Mouse (Mus musculus): ENCODE results near the gene Armc6. TPM values are rescaled to one million over a fixed set of nuclear protein-coding genes. Genes with fewer than 3 reads are reported as not detected.

Gene Armc6
- total RNA-seq (2015): 4.4 and 4.5 TPM in 2 replicates
- total RNA-seq (2017): 2.6 and 5.6 TPM in 2 replicates

DNA sequence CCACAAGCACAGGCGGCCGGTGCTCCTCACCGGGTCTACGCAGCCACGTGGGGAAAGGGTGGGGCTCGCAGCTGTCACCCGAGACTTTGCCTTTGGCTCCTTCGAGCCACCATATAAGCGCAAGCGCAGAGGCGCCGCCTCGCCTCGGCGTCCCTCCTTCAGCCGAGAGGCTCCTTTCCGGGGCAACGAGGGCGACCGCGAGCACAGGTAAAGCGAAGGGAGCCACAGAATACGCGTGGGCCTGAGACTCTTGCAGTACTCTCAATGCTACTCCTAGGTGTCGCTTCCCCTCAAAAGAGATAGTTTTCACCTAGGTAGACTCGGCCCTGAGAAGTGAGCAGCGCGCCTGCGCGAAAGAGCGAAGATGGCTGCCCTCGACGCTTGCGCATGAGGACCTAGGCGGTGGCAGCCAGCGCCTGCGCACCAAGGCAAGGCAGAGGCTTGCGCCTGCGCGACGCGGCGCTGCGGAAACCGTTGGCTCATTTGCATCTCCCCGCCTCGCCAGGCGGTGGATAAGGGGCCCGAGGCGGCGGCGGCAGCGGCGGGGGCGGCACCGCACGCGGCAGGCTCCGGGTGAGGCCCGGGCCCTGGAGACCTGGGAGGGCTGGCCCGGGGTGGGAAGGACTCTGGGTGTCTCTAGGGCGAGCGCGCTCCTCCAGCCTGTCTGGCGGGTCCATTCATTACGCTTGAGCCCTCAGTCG, at the start of gene Armc6, which contains the start of gene Sugp2:
Gene Armc6 (minus strand): TSS at position 387 of the 701 bp plus-strand sequence.
Gene Sugp2 (plus strand): TSS at position 147 of the 701 bp plus-strand sequence.
- peak; percentile 97 for ATAC-seq (ENCODE audit: poor library complexity, severe bottlenecking)

DNA sequence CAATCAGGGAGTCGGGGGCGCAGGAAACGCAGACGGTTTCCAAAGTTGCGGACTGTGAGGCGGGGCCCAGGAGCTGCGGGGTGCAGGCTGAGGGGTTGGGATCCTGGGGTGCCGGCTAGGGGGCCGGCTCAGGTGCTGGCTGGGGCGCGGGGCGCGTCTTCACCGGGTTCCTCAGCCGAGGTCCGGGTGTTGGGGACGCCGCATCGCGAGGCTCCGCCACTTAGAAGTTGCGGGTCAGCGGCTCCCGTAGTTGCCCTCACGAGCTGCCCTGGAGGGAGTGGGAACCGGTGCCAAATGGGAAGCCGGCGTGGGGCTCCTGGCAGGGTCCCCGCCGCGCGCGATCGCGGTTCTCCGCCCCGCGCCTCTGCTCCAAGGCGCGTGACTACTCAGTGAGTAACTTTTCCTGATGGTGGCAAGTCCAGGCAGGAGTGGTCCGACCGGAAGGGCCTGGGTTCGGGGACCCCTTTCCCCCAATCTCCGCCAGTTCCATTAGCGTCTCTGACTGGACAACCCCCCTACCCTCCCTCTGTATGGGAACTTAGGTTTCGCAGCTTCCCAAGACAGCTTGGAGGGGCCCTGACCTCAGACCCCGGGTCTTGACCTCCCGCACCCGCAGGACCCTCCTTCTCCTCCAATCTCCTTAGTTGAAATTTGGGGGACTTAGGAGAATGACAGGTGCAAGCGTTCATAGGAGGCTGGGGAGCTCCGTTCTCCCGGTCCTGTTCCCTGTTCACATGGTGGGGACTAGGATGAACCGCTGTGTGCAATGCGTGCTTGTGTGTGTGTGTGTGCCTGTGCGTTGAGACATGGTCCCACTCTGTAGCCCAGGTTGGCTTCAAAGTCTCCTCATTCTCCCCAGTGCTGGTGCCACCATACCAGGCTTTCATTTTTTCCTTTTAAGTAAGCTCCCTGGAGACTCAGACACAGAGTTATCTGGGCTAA, 49.1 kb upstream of the Armc6 start:
- peak; percentile 14; the same call in 1 of the 2 replicates for ATAC-seq (ENCODE audit: poor library complexity, severe bottlenecking)

DNA sequence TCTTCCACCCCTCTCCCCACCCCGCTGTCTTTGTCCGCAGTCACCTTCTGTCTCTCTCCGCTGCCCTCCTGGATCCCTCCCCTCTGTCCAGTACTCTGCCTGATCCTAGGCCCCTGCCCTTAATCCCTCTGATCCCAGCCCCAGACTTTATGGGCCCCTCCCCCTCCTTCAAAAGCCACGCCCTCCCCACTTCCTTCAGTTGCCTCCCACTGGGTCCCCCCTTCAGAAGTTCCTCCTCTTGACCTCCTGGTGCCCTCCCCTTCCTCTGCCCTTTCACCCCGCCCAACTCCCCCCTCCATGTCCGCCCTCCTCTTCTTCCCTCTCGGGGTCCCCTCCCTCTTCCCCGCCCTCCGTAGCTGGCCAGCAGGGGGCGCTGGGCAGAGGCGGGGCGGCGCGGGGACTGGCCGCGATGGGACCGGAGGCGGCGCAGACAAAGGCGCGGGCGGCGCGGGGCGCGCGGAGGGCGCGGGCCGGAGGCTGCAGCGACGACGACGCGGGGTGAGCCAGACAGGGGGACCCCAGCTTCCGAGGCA, 48.4 kb upstream of the Armc6 start, which contains the start of gene Homer3:
Gene Homer3 (plus strand): TSS at position 225 of the 533 bp plus-strand sequence.
- ATAC-seq (ENCODE audit: poor library complexity, severe bottlenecking): peak; percentile 98

DNA sequence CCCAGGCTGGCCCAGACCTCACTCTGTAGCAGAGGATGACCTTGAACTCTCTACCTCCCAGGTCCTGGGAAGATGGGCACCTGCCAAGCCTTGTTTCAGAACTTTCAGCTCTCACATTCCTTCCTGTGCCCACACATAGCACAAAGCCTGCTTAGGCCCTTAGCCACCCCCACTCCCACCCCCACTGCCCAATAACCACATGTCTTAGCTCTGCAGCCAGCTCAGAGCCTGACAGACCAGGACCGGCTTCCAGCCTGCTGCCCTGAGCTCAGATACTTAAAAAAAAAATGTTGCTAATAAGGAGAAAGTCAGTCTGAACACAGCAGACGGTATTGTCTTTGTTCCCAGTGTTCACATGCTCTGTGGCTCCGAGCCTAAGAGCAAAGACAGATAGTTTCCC, 46.7 kb upstream of the Armc6 start:
- no peak for ATAC-seq (ENCODE audit: poor library complexity, severe bottlenecking)

GRCm38 (mm10) chr8:70279266-70279665, 45.0 kb upstream of the Armc6 start:
- no peak for ATAC-seq (ENCODE audit: poor library complexity, severe bottlenecking)

- no peak for ATAC-seq (ENCODE audit: poor library complexity, severe bottlenecking)
These were observed 43.9 kb upstream of the Armc6 start for GRCm38 (mm10) chr8:70278175-70278574.

DNA sequence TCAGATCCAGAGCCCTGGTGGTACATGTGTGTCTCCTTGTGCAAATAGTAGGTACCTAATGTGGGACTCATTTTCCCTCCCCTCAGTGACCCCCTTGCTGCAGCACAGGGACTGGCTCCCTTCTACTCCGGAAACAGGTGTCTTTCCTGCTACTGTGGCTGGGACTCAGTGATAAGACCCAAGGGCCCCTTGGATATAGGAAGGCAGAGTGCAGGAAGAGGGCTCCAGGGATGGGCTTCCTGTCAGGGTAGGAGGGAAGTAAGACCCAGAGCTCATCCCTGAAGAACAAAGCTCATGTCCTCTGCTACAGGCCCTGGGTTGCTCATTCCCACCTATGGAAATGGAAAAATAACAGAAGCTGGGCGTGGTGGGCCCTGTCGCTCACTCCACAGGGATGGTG, 42.2 kb upstream of the Armc6 start:
- ATAC-seq (ENCODE audit: poor library complexity, severe bottlenecking): no peak

GRCm38 (mm10) chr8:70274350-70274749, 40.1 kb upstream of the Armc6 start:
- no peak for ATAC-seq (ENCODE audit: poor library complexity, severe bottlenecking)

GRCm38 (mm10) chr8:70272949-70273348, 38.7 kb upstream of the Armc6 start:
- peak; percentile 80 for ATAC-seq (ENCODE audit: poor library complexity, severe bottlenecking)

GRCm38 (mm10) chr8:70268799-70269565, 34.7 kb upstream of the Armc6 start:
- ATAC-seq (ENCODE audit: poor library complexity, severe bottlenecking): no peak

- no peak for ATAC-seq (ENCODE audit: poor library complexity, severe bottlenecking)
These were observed 34.0 kb upstream of the Armc6 start for GRCm38 (mm10) chr8:70268311-70268710.

GRCm38 (mm10) chr8:70267674-70268073, 33.4 kb upstream of the Armc6 start:
- ATAC-seq (ENCODE audit: poor library complexity, severe bottlenecking): no peak

GRCm38 (mm10) chr8:70259043-70259442, 24.8 kb upstream of the Armc6 start:
- ATAC-seq (ENCODE audit: poor library complexity, severe bottlenecking): no peak

- ATAC-seq (ENCODE audit: poor library complexity, severe bottlenecking): no peak
These were observed 24.3 kb upstream of the Armc6 start for GRCm38 (mm10) chr8:70258600-70258999.

- ATAC-seq (ENCODE audit: poor library complexity, severe bottlenecking): no peak
These were observed 23.2 kb upstream of the Armc6 start for GRCm38 (mm10) chr8:70257456-70257855.

DNA sequence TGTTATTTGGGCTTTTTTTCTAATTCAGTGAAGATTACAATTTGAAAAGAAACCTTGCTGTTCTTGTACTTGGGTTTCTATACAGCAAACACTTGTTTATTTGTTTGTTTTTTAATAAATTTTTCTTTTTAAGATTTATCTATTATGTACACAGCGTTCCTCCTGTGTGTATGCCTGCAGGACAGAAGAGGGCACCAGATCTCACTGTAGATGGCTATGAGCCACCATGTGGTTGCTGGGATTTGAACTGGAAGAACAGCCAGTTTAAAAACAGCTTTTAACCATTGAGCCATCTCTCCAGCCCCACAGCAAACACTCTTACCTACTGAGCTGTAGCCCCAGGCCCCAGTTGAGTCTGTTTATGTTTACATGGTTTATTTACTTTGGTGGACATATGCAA, 20.4 kb upstream of the Armc6 start:
- ATAC-seq (ENCODE audit: poor library complexity, severe bottlenecking): no peak

DNA sequence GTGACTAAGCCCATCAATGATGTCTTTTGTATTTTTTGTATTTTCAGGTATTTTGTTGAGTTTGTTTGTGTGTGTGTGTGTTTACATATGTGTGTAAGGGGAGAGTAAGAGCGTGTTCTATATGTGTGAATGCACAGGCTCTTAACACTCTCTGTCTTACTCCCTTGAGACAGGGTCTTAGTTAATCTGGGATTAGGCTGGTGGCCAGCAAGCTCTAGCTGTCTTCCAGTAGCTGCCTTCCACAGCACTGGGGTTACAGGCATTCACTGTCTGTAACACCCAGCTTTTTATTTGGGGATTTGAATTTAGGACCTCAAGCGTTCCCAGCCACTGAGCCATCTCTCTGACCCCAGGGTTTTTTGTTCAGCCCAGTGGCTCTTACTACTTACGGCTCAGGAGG, 13.6 kb upstream of the Armc6 start:
- ATAC-seq (ENCODE audit: poor library complexity, severe bottlenecking): no peak

GRCm38 (mm10) chr8:70246622-70247021, 12.4 kb upstream of the Armc6 start:
- no peak for ATAC-seq (ENCODE audit: poor library complexity, severe bottlenecking)

GRCm38 (mm10) chr8:70240642-70241041, 6.4 kb upstream of the Armc6 start:
- no peak for ATAC-seq (ENCODE audit: poor library complexity, severe bottlenecking)

GRCm38 (mm10) chr8:70237842-70238241, 3.6 kb upstream of the Armc6 start:
- ATAC-seq (ENCODE audit: poor library complexity, severe bottlenecking): no peak

- ATAC-seq (ENCODE audit: poor library complexity, severe bottlenecking): no peak
These were observed 489 bp upstream of the Armc6 start for GRCm38 (mm10) chr8:70234781-70235128.

Measured in megakaryocyte, adult 5-6 weeks (primary cell).